Mouse (Mus musculus) myocyte (in vitro differentiated cells): Measurements from ENCODE around the gene Mt4. TPM values are rescaled to one million over a fixed set of nuclear protein-coding genes. Genes with fewer than 3 reads are reported as not detected.

Experiments used
- H3K27me3 ChIP-seq: one replicate; pipeline ENCODE4 v1.6.1; 2011; ENCODE audit not compliant: control insufficient read depth, insufficient read depth, insufficient read length
- H3K36me3 ChIP-seq: one replicate; pipeline ENCODE4 v1.6.1; 2011; ENCODE audit not compliant: control insufficient read depth, insufficient read depth
- H3K4me2 ChIP-seq: one replicate; pipeline ENCODE4 v1.6.1; 2011; ENCODE audit warnings: low read depth, control low read depth
- H3K4me3 ChIP-seq: one replicate; pipeline ENCODE4 v1.5.1; 2011; ENCODE audit warnings: mild to moderate bottlenecking, control low read depth, moderate library complexity
- H3K79me2 ChIP-seq: one replicate; pipeline ENCODE4 v1.6.1; 2011; ENCODE audit not compliant: control insufficient read depth, insufficient read depth
- H3ac ChIP-seq: one replicate; pipeline ENCODE4 v1.6.1; 2011; ENCODE audit not compliant: control insufficient read depth, insufficient read length
- CEBPB ChIP-seq: IDR thresholded peaks from 2 replicates; pipeline ENCODE4 v1.6.1; 2011; ENCODE audit warnings: mild to moderate bottlenecking, moderate library complexity; ENCODE audit not compliant: poor library complexity, insufficient read depth, severe bottlenecking
- E2F4 ChIP-seq: IDR thresholded peaks from one replicate; pipeline ENCODE4 v1.6.1; 2011; ENCODE audit warnings: mild to moderate bottlenecking, control low read depth, moderate library complexity; ENCODE audit not compliant: insufficient read depth
- MAX ChIP-seq: IDR thresholded peaks from one replicate; pipeline ENCODE4 v1.6.1; 2011; ENCODE audit warnings: low read depth, mild to moderate bottlenecking, control low read depth
- MYOD1 ChIP-seq, 3 experiments: IDR thresholded peaks; one replicate each; pipeline ENCODE4 v1.6.1; 2011; ENCODE audit warnings: control low read depth in 2 of 3, low read depth in 2 of 3, mild to moderate bottlenecking in 2 of 3, moderate library complexity in 1 of 3; ENCODE audit not compliant: insufficient read length in 2 of 3, control insufficient read depth in 1 of 3
- MYOG ChIP-seq, 3 experiments: IDR thresholded peaks; one replicate each; pipeline ENCODE4 v1.6.1; 2011; ENCODE audit warnings: control low read depth in 2 of 3, low read depth in 2 of 3, mild to moderate bottlenecking in 2 of 3; ENCODE audit not compliant: insufficient read length in 2 of 3, control insufficient read depth in 1 of 3, insufficient read depth in 1 of 3
- POLR2A ChIP-seq: IDR thresholded peaks from one replicate; pipeline ENCODE4 v1.6.1; 2011; ENCODE audit warnings: low read depth, mild to moderate bottlenecking, control low read depth, moderate library complexity; ENCODE audit not compliant: insufficient read length
- POLR2AphosphoS2 ChIP-seq: IDR thresholded peaks from one replicate; pipeline ENCODE4 v1.6.1; 2011; ENCODE audit warnings: low read depth, control low read depth; ENCODE audit not compliant: insufficient read length
- REST ChIP-seq: IDR thresholded peaks from one replicate; pipeline ENCODE4 v1.6.1; 2011; ENCODE audit warnings: mild to moderate bottlenecking, control low read depth, moderate library complexity; ENCODE audit not compliant: insufficient read depth, insufficient read length
- SRF ChIP-seq: IDR thresholded peaks from one replicate; pipeline ENCODE4 v1.6.1; 2011; ENCODE audit warnings: low read depth; ENCODE audit not compliant: control insufficient read depth, insufficient read length
- TCF12 ChIP-seq: IDR thresholded peaks from one replicate; pipeline ENCODE4 v1.6.1; 2011; ENCODE audit warnings: mild to moderate bottlenecking, control low read depth; ENCODE audit not compliant: poor library complexity, insufficient read depth, severe bottlenecking
- TCF3 ChIP-seq: IDR thresholded peaks from one replicate; pipeline ENCODE4 v1.6.1; 2011; ENCODE audit warnings: low read depth, control low read depth; ENCODE audit not compliant: insufficient read length
- USF1 ChIP-seq: IDR thresholded peaks from one replicate; pipeline ENCODE4 v1.6.1; 2011; ENCODE audit warnings: low read depth, mild to moderate bottlenecking, control low read depth, moderate library complexity
- polyA plus RNA-seq: library from polyadenylated mRNA; unstranded; fragments of >200 nt; fragmentation: generic; extraction: Trizol; gene quantifications from one replicate; pipeline ENCODE4 v1.2.1, GENCODE M21; 2012; ENCODE audit warnings: missing spikeins

The Mt4 gene
- polyA plus RNA-seq, 1 experiment, result not detected

DNA sequence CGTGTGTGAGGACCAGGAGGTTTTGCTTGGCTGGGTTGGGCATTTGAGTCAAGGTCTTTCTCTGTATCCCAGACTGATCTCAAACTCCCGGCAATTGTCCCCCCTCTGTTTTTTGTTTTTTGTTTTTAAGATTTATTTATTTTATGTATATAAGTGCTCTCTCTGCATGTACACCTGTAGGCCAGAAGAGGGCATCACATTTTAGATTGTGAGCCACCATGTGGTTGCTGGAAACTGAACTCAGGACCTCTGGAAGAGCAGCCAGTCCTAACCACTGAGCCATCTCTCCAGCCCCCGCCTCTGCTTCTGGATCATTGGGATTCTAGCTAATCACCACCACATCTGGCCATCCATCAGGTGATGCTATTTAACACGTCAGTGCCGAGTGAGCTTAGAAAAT, 27.2 kb upstream of the Mt4 start:
- H3ac ChIP-seq, result no peak overlapping the region
- no peak overlapping the region for H3K4me3 ChIP-seq

DNA sequence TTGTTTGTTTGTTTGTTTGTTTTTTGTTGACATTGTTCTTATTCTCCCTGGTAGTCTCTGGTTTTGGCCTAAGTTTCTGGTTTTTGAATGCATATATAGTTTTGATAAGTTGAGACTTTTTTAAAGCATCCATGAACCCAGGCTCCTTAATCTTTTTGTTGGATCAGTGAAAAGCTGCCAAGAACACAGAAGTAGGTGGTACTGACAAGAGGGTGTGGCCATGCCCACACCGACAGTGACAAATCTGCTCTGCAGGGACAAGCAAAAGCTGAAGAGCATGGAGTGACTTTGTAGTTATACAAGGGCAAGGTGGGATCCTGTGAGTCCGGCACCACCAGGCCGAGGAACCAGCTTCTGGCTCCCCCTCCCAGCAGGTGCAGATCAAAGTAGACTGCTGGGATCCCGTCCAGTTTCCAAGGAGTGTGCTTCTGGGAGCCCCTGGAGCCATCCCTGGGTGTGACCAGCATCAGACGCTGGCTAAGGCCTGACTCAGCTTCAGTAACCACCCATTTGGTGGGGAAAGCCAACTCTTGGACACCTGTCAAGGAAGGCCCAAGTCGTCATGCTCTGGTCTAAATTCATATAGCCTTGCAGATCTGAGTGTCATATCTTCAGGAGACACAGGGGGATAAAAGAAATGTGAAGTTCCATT, 26.3 kb upstream of the Mt4 start:
- H3ac ChIP-seq, result no peak overlapping the region
- H3K36me3 ChIP-seq, result no peaks in the 10 kb centered on the region
- H3K79me2 ChIP-seq, result no peaks in the 10 kb centered on the region
- H3K4me3 ChIP-seq, result no peak overlapping the region
- TF ChIP-seq MYOG (IDR thresholded peaks at IDR 0.05; ENCODE audit: control insufficient read depth in 1 of 3, insufficient read depth in 1 of 3, insufficient read length in 2 of 3, low read depth in 2 of 3) (no peak), MYOD1 (IDR thresholded peaks at IDR 0.05; ENCODE audit: control insufficient read depth in 1 of 3, insufficient read length in 2 of 3, low read depth in 2 of 3) (peak in 1 of 3 experiments; percentile 17)
- no peak overlapping the region for H3K4me2 ChIP-seq
- no peaks in the 10 kb centered on the region for H3K27me3 ChIP-seq

More for the DNA sequence above, 27.2 kb upstream of the Mt4 start:
- no peak for TF ChIP-seq POLR2A
- no peak for TF ChIP-seq SRF
- TF ChIP-seq MYOD1 (IDR thresholded peaks at IDR 0.05; ENCODE audit: control insufficient read depth in 1 of 3, insufficient read length in 2 of 3, low read depth in 2 of 3), result no peak
- TF ChIP-seq MAX, result no peak
- no peak for TF ChIP-seq POLR2AphosphoS2
- no peak for TF ChIP-seq MYOG (IDR thresholded peaks at IDR 0.05; ENCODE audit: control insufficient read depth in 1 of 3, insufficient read depth in 1 of 3, insufficient read length in 2 of 3, low read depth in 2 of 3)
- no peak for TF ChIP-seq REST
- TF ChIP-seq TCF3, result no peak
- no peak for TF ChIP-seq CEBPB
- no peak for TF ChIP-seq USF1
- no peak for TF ChIP-seq TCF12
- TF ChIP-seq E2F4, result no peak
- H3K27me3 ChIP-seq, result no peaks in the 10 kb centered on the region
- H3K4me2 ChIP-seq, result no peak overlapping the region
- no peaks in the 10 kb centered on the region for H3K79me2 ChIP-seq
- H3K36me3 ChIP-seq, result no peaks in the 10 kb centered on the region

DNA sequence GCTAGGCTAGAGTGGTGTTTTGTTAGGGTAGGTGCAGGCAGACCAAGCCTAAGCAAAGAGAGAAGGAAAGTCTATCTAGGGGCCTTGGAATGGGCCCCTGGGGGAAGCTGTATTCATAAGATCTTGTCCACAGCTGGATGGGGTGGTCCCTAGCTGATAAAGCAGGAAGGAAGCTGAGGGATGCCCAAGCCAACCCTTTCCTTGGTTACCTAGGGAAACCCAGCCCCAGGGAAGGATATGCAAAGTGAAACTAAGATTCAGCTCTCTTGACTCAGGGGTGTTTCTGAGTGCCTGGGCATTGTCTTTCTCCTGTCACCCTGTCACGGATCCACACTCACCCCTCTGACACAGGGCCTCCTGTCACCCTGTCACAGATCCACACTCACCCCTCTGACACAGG, 23.6 kb upstream of the Mt4 start:
- H3K4me3 ChIP-seq, result no peak overlapping the region
- no peaks in the 10 kb centered on the region for H3K36me3 ChIP-seq
- no peak overlapping the region for H3ac ChIP-seq
- no peak overlapping the region for H3K4me2 ChIP-seq
- no peaks in the 10 kb centered on the region for H3K79me2 ChIP-seq
- no peak for TF ChIP-seq MYOD1 (IDR thresholded peaks at IDR 0.05; ENCODE audit: control insufficient read depth in 1 of 3, insufficient read length in 2 of 3, low read depth in 2 of 3)
- no peak for TF ChIP-seq TCF12
- no peak for TF ChIP-seq POLR2AphosphoS2
- no peak for TF ChIP-seq TCF3
- TF ChIP-seq MYOG (IDR thresholded peaks at IDR 0.05; ENCODE audit: control insufficient read depth in 1 of 3, insufficient read depth in 1 of 3, insufficient read length in 2 of 3, low read depth in 2 of 3), result no peak
- no peak for TF ChIP-seq E2F4
- no peak for TF ChIP-seq MAX
- TF ChIP-seq POLR2A, result no peak
- TF ChIP-seq USF1, result no peak
- TF ChIP-seq CEBPB, result no peak
- TF ChIP-seq REST, result no peak
- no peak for TF ChIP-seq SRF
- H3K27me3 ChIP-seq, result no peaks in the 10 kb centered on the region

DNA sequence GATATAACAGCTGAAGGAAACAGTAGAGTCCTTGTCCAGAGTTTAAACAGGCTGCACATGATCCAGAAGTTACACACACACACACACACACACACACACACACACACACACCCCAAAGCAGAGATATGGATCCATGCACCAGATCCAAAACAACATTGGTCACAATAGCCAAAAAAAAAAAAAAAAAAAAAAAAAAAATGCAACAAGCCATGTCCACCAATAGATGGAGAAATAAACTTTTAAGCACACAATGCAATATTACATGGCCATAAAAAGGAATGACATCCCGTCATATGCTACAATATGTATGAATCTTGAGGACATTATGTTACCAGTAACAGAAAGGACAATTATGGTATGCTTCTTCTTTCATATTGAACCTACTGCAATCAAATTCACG, 23.0 kb upstream of the Mt4 start:
- H3K4me2 ChIP-seq, result no peak overlapping the region
- no peaks in the 10 kb centered on the region for H3K27me3 ChIP-seq
- no peaks in the 10 kb centered on the region for H3K36me3 ChIP-seq
- no peak overlapping the region for H3K4me3 ChIP-seq
- no peaks in the 10 kb centered on the region for H3K79me2 ChIP-seq
- TF ChIP-seq MYOD1 (IDR thresholded peaks at IDR 0.05; ENCODE audit: control insufficient read depth in 1 of 3, insufficient read length in 2 of 3, low read depth in 2 of 3) (no peak), CEBPB (no peak), REST (no peak), POLR2A (no peak), TCF3 (no peak), TCF12 (no peak), E2F4 (no peak), USF1 (no peak), SRF (no peak), POLR2AphosphoS2 (no peak), MAX (no peak), MYOG (IDR thresholded peaks at IDR 0.05; ENCODE audit: control insufficient read depth in 1 of 3, insufficient read depth in 1 of 3, insufficient read length in 2 of 3, low read depth in 2 of 3) (no peak)
- no peak overlapping the region for H3ac ChIP-seq
